Mouse (Mus musculus) fat pad, adult 2 months (tissue): ENCODE data around the gene Aldh1b1.

Source experiments
- DNase-seq: peaks from one replicate; pipeline ENCODE4 v3.0.0-alpha.2; 2011; ENCODE audit warnings: low read depth, low spot score; ENCODE audit errors: extremely low read depth

Gene Aldh1b1

GRCm38 (mm10) chr4:45798964-45799363, at the start of gene Aldh1b1:
Gene Aldh1b1 (plus strand): TSS chr4:45799022.
- no peak for DNase-seq

- DNase-seq, result no peak
Measured at GRCm38 (mm10) chr4:45749449-45749848, 49.4 kb upstream of the Aldh1b1 start.

GRCm38 (mm10) chr4:45750477-45750876, 48.3 kb upstream of the Aldh1b1 start:
- no peak for DNase-seq

GRCm38 (mm10) chr4:45753211-45753809, 45.5 kb upstream of the Aldh1b1 start:
- DNase-seq, result no peak

GRCm38 (mm10) chr4:45754171-45754570, 44.7 kb upstream of the Aldh1b1 start:
- no peak for DNase-seq

GRCm38 (mm10) chr4:45755097-45755496, 43.7 kb upstream of the Aldh1b1 start:
- DNase-seq, result no peak

- DNase-seq, result no peak
Measured at GRCm38 (mm10) chr4:45755881-45756280, 42.9 kb upstream of the Aldh1b1 start.

GRCm38 (mm10) chr4:45757941-45758340, 40.9 kb upstream of the Aldh1b1 start:
- DNase-seq, result no peak

GRCm38 (mm10) chr4:45759411-45759810, 39.4 kb upstream of the Aldh1b1 start:
- DNase-seq, result no peak

GRCm38 (mm10) chr4:45762600-45762999, 36.2 kb upstream of the Aldh1b1 start:
- no peak for DNase-seq

GRCm38 (mm10) chr4:45763288-45764140, 35.3 kb upstream of the Aldh1b1 start:
- no peak for DNase-seq

GRCm38 (mm10) chr4:45764141-45764494, 34.7 kb upstream of the Aldh1b1 start:
- no peak for DNase-seq

GRCm38 (mm10) chr4:45765121-45765564, 33.7 kb upstream of the Aldh1b1 start:
- DNase-seq, result no peak

GRCm38 (mm10) chr4:45765565-45766201, 33.1 kb upstream of the Aldh1b1 start:
- DNase-seq, result no peak

GRCm38 (mm10) chr4:45766774-45767173, 32.0 kb upstream of the Aldh1b1 start:
- no peak for DNase-seq

GRCm38 (mm10) chr4:45767891-45768558, 30.8 kb upstream of the Aldh1b1 start:
- DNase-seq, result no peak

GRCm38 (mm10) chr4:45769141-45769540, 29.7 kb upstream of the Aldh1b1 start:
- no peak for DNase-seq

GRCm38 (mm10) chr4:45769791-45770637, 28.8 kb upstream of the Aldh1b1 start:
- no peak for DNase-seq

GRCm38 (mm10) chr4:45770638-45771033, 28.2 kb upstream of the Aldh1b1 start:
- no peak for DNase-seq

- DNase-seq, result no peak
Measured at GRCm38 (mm10) chr4:45771173-45771572, 27.6 kb upstream of the Aldh1b1 start.
